Comparison of ENCODE assay signal across 22 mouse cellular contexts in the genomic region with DNA sequence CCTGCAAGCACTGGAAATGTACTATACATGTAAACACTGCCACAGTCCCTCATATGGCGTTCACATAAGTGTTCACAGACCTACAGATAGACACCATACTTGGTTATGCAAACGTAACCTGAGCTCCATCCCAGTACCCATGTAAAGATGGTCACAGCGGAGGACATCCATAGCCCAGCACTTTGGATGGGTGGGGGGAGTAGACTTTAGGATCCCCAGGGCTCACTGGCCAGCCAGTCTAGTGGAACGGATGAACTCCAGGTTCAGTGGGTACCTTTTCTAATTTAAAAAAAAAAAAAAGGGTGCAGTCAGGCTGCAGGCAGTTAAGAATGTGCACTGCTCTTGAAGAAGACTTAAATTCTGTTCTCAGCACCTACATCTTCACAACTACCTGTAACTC. TPM values are rescaled to one million over a fixed set of nuclear protein-coding genes. Genes with fewer than 3 reads are reported as not detected.
DNase-seq lines count a peak whose midpoint lies in the region; ATAC-seq and TF ChIP-seq lines count a peak whose summit lies in the region.
"Had no signal": no experiment of that assay in that cellular context is flagged by ENCODE, and none has a peak within 500 bp of the region (broad histone marks: within the 10 kb centered on the region; RNA-seq: fewer than 3 reads in every experiment).

No protein-coding gene starts in this region.

- H3K4me1 ChIP-seq in heart, adult 2 months (ENCODE audit: control insufficient read depth, insufficient read depth, low read length), result no peaks in the 10 kb centered on the region
- H3K4me1 ChIP-seq in heart, embryonic 10.5 days, result no peaks in the 10 kb centered on the region
- H3K4me1 ChIP-seq in intestine, embryonic 14.5 days (replicated peaks; ENCODE audit: control insufficient read depth, insufficient read depth, low read length), result no peaks in the 10 kb centered on the region
- H3K4me1 ChIP-seq in intestine, embryonic 15.5 days (replicated peaks), result no peaks in the 10 kb centered on the region

- H3K9ac ChIP-seq in heart, adult 2 months (ENCODE audit: low read depth, low read length), result no peak overlapping the region
- H3K9ac ChIP-seq in intestine, embryonic 14.5 days (ENCODE audit: low read length), result no peak overlapping the region
- no peak overlapping the region for H3K9ac ChIP-seq in intestine, embryonic 15.5 days

- no peaks in the 10 kb centered on the region for H3K36me3 ChIP-seq in heart, adult 2 months (ENCODE audit: control insufficient read depth, insufficient read depth, low read length)
- H3K36me3 ChIP-seq in heart, embryonic 10.5 days, result peaks cover 84% of the 10 kb centered on the region
- H3K36me3 ChIP-seq in intestine, embryonic 14.5 days (ENCODE audit: control insufficient read depth, insufficient read depth, low read length), result peaks cover 77% of the 10 kb centered on the region
- peaks cover 43% of the 10 kb centered on the region for H3K36me3 ChIP-seq in intestine, embryonic 15.5 days

- H3K4me3 ChIP-seq in heart, adult 2 months, result no peak overlapping the region
- H3K4me3 ChIP-seq in heart, embryonic 10.5 days, result no peak overlapping the region
- no peak overlapping the region for H3K4me3 ChIP-seq in intestine, embryonic 14.5 days (ENCODE audit: low read depth, low read length)
- H3K4me3 ChIP-seq in intestine, embryonic 15.5 days (replicated peaks), result no peak overlapping the region

- no peak overlapping the region for H3K4me2 ChIP-seq in intestine, embryonic 14.5 days (ENCODE audit: low read length)
- no peak overlapping the region for H3K4me2 ChIP-seq in intestine, embryonic 15.5 days (replicated peaks)

- TF ChIP-seq POLR2A in heart, adult 2 months (IDR thresholded peaks at IDR 0.05; ENCODE audit: insufficient read depth, low read depth, low read length), result no peak

- peak; percentile 53 for DNase-seq in heart, adult 11 months
- DNase-seq in heart, adult 2 months, result no peak
- DNase-seq in heart, embryonic 10.5 days (ENCODE audit: low spot score), result peak; percentile 51
- DNase-seq in heart, adult 8-10 months (ENCODE audit: low spot score), result no peak
- peak; percentile 23 for DNase-seq in intestine, embryonic 14.5 days (ENCODE audit: low spot score)
- DNase-seq: adrenal gland, adult 2 months; adrenal gland, adult 8-10 months; adrenal gland, postnatal 10 days; adrenal gland, postnatal 14 days; adrenal gland, postnatal 25 days; adrenal gland, postnatal 36 days; B cell, adult 2 months; cerebellum, adult 11 months; cerebellum, adult 11-12 months; cerebellum, adult 18-20 months had no signal

- no peaks in the 10 kb centered on the region for H3K9me3 ChIP-seq in heart, embryonic 10.5 days
- 0 out of 2 replicates have a peak, but pooled peaks cover 2% of the 10 kb centered on the region for H3K9me3 ChIP-seq in intestine, embryonic 14.5 days (ENCODE audit: control insufficient read depth, low read length)
- no peaks in the 10 kb centered on the region for H3K9me3 ChIP-seq in intestine, embryonic 15.5 days
- H3K9me3 ChIP-seq: G1E had no signal

- TF ChIP-seq EP300 in heart, adult 2 months (IDR thresholded peaks at IDR 0.05; ENCODE audit: insufficient read depth, low read depth, low read length), result no peak

- H3K27ac ChIP-seq in heart, adult 2 months, result no peak overlapping the region
- no peak overlapping the region for H3K27ac ChIP-seq in heart, embryonic 10.5 days
- no peak overlapping the region for H3K27ac ChIP-seq in intestine, embryonic 14.5 days (ENCODE audit: low read depth)
- no peak overlapping the region for H3K27ac ChIP-seq in intestine, embryonic 15.5 days

- no peak for TF ChIP-seq CTCF in heart, adult 2 months (IDR thresholded peaks at IDR 0.05)

- intact Hi-C loops in heart, adult 2 months (cut with DNase I), result no loop called here

- H3K79me2 ChIP-seq in heart, adult 2 months (replicated peaks; ENCODE audit: control insufficient read depth, insufficient read depth, low read length), result no peaks in the 10 kb centered on the region

- 94% methylated on average over 4 of the region's 4 CpGs for WGBS in heart, adult 2 months
- 88% methylated on average over 4 of the region's 4 CpGs for WGBS in heart, embryonic 10.5 days
- WGBS in intestine, embryonic 14.5 days, result 90% methylated on average over 4 of the region's 4 CpGs
- WGBS in intestine, embryonic 15.5 days, result 86% methylated on average over 4 of the region's 4 CpGs

- no peaks in the 10 kb centered on the region for H3K27me3 ChIP-seq in heart, adult 2 months (ENCODE audit: control insufficient read depth, insufficient read depth, low read length)
- H3K27me3 ChIP-seq in heart, embryonic 10.5 days (ENCODE audit: insufficient read depth, poor library complexity, severe bottlenecking), result no peaks in the 10 kb centered on the region
- no peaks in the 10 kb centered on the region for H3K27me3 ChIP-seq in intestine, embryonic 14.5 days (replicated peaks; ENCODE audit: control insufficient read depth, insufficient read depth, low read length)
- no peaks in the 10 kb centered on the region for H3K27me3 ChIP-seq in intestine, embryonic 15.5 days (replicated peaks)
- H3K27me3 ChIP-seq: CH12.LX, Patski had no signal

- ATAC-seq in intestine, embryonic 14.5 days (replicated peaks; ENCODE audit: low FRiP score, low TSS enrichment, low read depth), result no peak
- ATAC-seq in intestine, embryonic 15.5 days, result no peak
- ATAC-seq: activated CD4-positive, CD25-positive, alpha-beta regulatory T cell, adult 4 months; CD4-positive, CD25-positive, alpha-beta regulatory T cell, adult 4 months; Patski had no signal

RNA-seq across cellular contexts. Expression of gene Pnpla6, which starts 24.9 kb away (rescaled TPM):
- 10 to 100 TPM in 1 of 2 experiments, 1 to 10 TPM in 1; 8.5 to 11.1 TPM for total RNA-seq in heart, adult 2 months (2021)
- 24.8 and 25.1 TPM in 2 replicates for polyA plus RNA-seq in heart, adult 2 months (2012; rRNA removed)
- 18.3 and 19.7 TPM in 2 replicates for polyA plus RNA-seq in heart, embryonic 10.5 days (2016; fragmentation: Nextera tagmentation; extraction: Ambion mirVana)
- total RNA-seq in heart, adult 8-10 months (2022), result 1 to 10 TPM; 8.8 to 9.8 (median 9.6) TPM
- 25.7 and 26.7 TPM in 2 replicates for polyA plus RNA-seq in intestine, embryonic 14.5 days (2014; fragmentation: Nextera tagmentation; extraction: Ambion mirVana)
- polyA plus RNA-seq in intestine, embryonic 15.5 days (2015; fragmentation: Nextera tagmentation; extraction: Ambion mirVana), result 34.4 and 36.7 TPM in 2 replicates

RNA-seq across cellular contexts. Expression of gene C330021F23Rik, which starts 27.7 kb away (rescaled TPM):
- under 1 TPM in 1 of 2 experiments, not detected in 1; 0.39 TPM for total RNA-seq in heart, adult 2 months (2021)
- polyA plus RNA-seq in heart, adult 2 months (2012; rRNA removed), result 0.50 TPM in 1 of 2 replicates, not detected in the other
- polyA plus RNA-seq in heart, embryonic 10.5 days (2016; fragmentation: Nextera tagmentation; extraction: Ambion mirVana), result 3.8 and 5.0 TPM in 2 replicates
- under 1 TPM in 1 of 4 experiments, not detected in 3; 0.57 TPM for total RNA-seq in heart, adult 8-10 months (2022)
- 3.8 and 4.5 TPM in 2 replicates for polyA plus RNA-seq in intestine, embryonic 14.5 days (2014; fragmentation: Nextera tagmentation; extraction: Ambion mirVana)
- 5.0 and 5.1 TPM in 2 replicates for polyA plus RNA-seq in intestine, embryonic 15.5 days (2015; fragmentation: Nextera tagmentation; extraction: Ambion mirVana)
- total RNA-seq: adrenal gland, adult 2 months; adrenal gland, adult 8-10 months; adrenal gland, postnatal 25 days had no signal
- polyA plus RNA-seq: activated CD4-positive, CD25-positive, alpha-beta regulatory T cell, adult 4 months; adrenal gland, adult 2 months; C2C12; G1E had no signal

RNA-seq across cellular contexts. Expression of gene Mcoln1, which starts 39.8 kb away (rescaled TPM):
- total RNA-seq in heart, adult 2 months (2021), result 10 to 100 TPM; 20.6 to 23.1 TPM
- polyA plus RNA-seq in heart, adult 2 months (2012; rRNA removed), result 86.9 and 123 TPM in 2 replicates
- 55.2 and 60.1 TPM in 2 replicates for polyA plus RNA-seq in heart, embryonic 10.5 days (2016; fragmentation: Nextera tagmentation; extraction: Ambion mirVana)
- 10 to 100 TPM; 20.6 to 24.2 (median 23.3) TPM for total RNA-seq in heart, adult 8-10 months (2022)
- polyA plus RNA-seq in intestine, embryonic 14.5 days (2014; fragmentation: Nextera tagmentation; extraction: Ambion mirVana), result 37.3 and 41.8 TPM in 2 replicates
- polyA plus RNA-seq in intestine, embryonic 15.5 days (2015; fragmentation: Nextera tagmentation; extraction: Ambion mirVana), result 52.4 and 60.9 TPM in 2 replicates

RNA-seq across cellular contexts. Expression of gene Camsap3, which starts 47.0 kb away (rescaled TPM):
- total RNA-seq in heart, adult 2 months (2021), result 1 to 10 TPM in 1 of 2 experiments, under 1 TPM in 1; 0.68 to 1.2 TPM
- 1.8 and 1.9 TPM in 2 replicates for polyA plus RNA-seq in heart, adult 2 months (2012; rRNA removed)
- polyA plus RNA-seq in heart, embryonic 10.5 days (2016; fragmentation: Nextera tagmentation; extraction: Ambion mirVana), result 2.3 and 3.9 TPM in 2 replicates
- total RNA-seq in heart, adult 8-10 months (2022), result 1 to 10 TPM in 2 of 4 experiments, under 1 TPM in 2; 0.86 to 2.1 (median 1.0) TPM
- 19.7 and 21.5 TPM in 2 replicates for polyA plus RNA-seq in intestine, embryonic 14.5 days (2014; fragmentation: Nextera tagmentation; extraction: Ambion mirVana)
- polyA plus RNA-seq in intestine, embryonic 15.5 days (2015; fragmentation: Nextera tagmentation; extraction: Ambion mirVana), result 21.0 and 24.4 TPM in 2 replicates
- total RNA-seq: G1E had no signal
- polyA plus RNA-seq: activated CD4-positive, CD25-positive, alpha-beta regulatory T cell, adult 4 months; CD4-positive, CD25-positive, alpha-beta regulatory T cell, adult 4 months; G1E had no signal

RNA-seq across cellular contexts. Expression of gene Zfp358, which starts 47.1 kb away (rescaled TPM):
- total RNA-seq in heart, adult 2 months (2021), result 10 to 100 TPM; 24.9 to 30.7 TPM
- polyA plus RNA-seq in heart, adult 2 months (2012; rRNA removed), result 51.3 and 53.9 TPM in 2 replicates
- 35.0 and 41.7 TPM in 2 replicates for polyA plus RNA-seq in heart, embryonic 10.5 days (2016; fragmentation: Nextera tagmentation; extraction: Ambion mirVana)
- 10 to 100 TPM; 24.2 to 30.9 (median 29.6) TPM for total RNA-seq in heart, adult 8-10 months (2022)
- 20.6 and 22.7 TPM in 2 replicates for polyA plus RNA-seq in intestine, embryonic 14.5 days (2014; fragmentation: Nextera tagmentation; extraction: Ambion mirVana)
- 31.3 and 32.6 TPM in 2 replicates for polyA plus RNA-seq in intestine, embryonic 15.5 days (2015; fragmentation: Nextera tagmentation; extraction: Ambion mirVana)

Comparison
In these comparisons a context has a peak if more than half of its experiments do, and no peak if none do; other contexts are left out.
1. DNase-seq: peak in heart, adult 11 months (single experiment), heart, embryonic 10.5 days (single experiment) and intestine, embryonic 14.5 days (single experiment); none in heart, adult 2 months (0 of 2) and heart, adult 8-10 months (single experiment).